Mouse (Mus musculus) layer of hippocampus, adult 8-10 months (tissue): Measurements from ENCODE around the gene Pigf. TPM values are rescaled to one million over a fixed set of nuclear protein-coding genes. Genes with fewer than 3 reads are reported as not detected.
"Not testable (repeated sequence)": the region's sequence is repeated elsewhere in the genome, so short reads cannot be mapped to it uniquely, and the experiment has no call there.

Source experiments
- DNase-seq, 2 experiments: peaks; one replicate each; pipeline ENCODE4 v3.0.0; 2022; ENCODE audit warnings: low spot score in 2 of 2
- total RNA-seq, 4 experiments: library from RNA; stranded (reverse); gene quantifications; 2 replicates each; pipeline ENCODE4 v1.2.4; 2022

The Pigf gene
- 10 to 100 TPM; 17.8 to 23.3 (median 19.6) TPM for total RNA-seq

- DNase-seq, result peak; percentile 97 to 98
These were observed at the start of gene Pigf, which contains the start of gene Cript for GRCm38 (mm10) chr17:87025269-87025949. Gene Pigf, minus strand, starts transcription at chr17:87025406. Gene Cript, plus strand, starts transcription at chr17:87025550.

GRCm38 (mm10) chr17:87073470-87073869 is 48.3 kb upstream of the Pigf start:
- DNase-seq, result no peak

- no peak for DNase-seq
These were observed 47.7 kb upstream of the Pigf start for GRCm38 (mm10) chr17:87072766-87073440.

- not testable (repeated sequence) for DNase-seq
These were observed 47.0 kb upstream of the Pigf start for GRCm38 (mm10) chr17:87072183-87072582.

- DNase-seq, result no peak
These were observed 43.8 kb upstream of the Pigf start for GRCm38 (mm10) chr17:87068997-87069396.

GRCm38 (mm10) chr17:87063969-87064368 is 38.8 kb upstream of the Pigf start:
- no peak for DNase-seq

GRCm38 (mm10) chr17:87063461-87063860 is 38.3 kb upstream of the Pigf start:
- DNase-seq, result no peak

- DNase-seq, result no peak
These were observed 37.4 kb upstream of the Pigf start for GRCm38 (mm10) chr17:87062639-87063038.

GRCm38 (mm10) chr17:87057486-87058266 is 32.5 kb upstream of the Pigf start:
- DNase-seq, result no peak

- DNase-seq, result no peak
These were observed 31.6 kb upstream of the Pigf start for GRCm38 (mm10) chr17:87056761-87057160.

- DNase-seq, result no peak
These were observed 30.5 kb upstream of the Pigf start for GRCm38 (mm10) chr17:87055663-87056062.

- DNase-seq, result peak; percentile 61 to 63
These were observed 29.8 kb upstream of the Pigf start for GRCm38 (mm10) chr17:87055051-87055459.

- DNase-seq, result no peak
These were observed 28.7 kb upstream of the Pigf start for GRCm38 (mm10) chr17:87053921-87054320.

- DNase-seq, result no peak
These were observed 27.2 kb upstream of the Pigf start for GRCm38 (mm10) chr17:87052432-87052831.

- no peak for DNase-seq
These were observed 26.4 kb upstream of the Pigf start for GRCm38 (mm10) chr17:87051652-87052051.

GRCm38 (mm10) chr17:87050469-87051175 is 25.4 kb upstream of the Pigf start:
- DNase-seq, result peak; percentile 46

- no peak for DNase-seq
These were observed 24.5 kb upstream of the Pigf start for GRCm38 (mm10) chr17:87049696-87050095.

- no peak for DNase-seq
These were observed 19.6 kb upstream of the Pigf start for GRCm38 (mm10) chr17:87044796-87045195.

- DNase-seq, result peak; percentile 76 to 94
These were observed 19.2 kb upstream of the Pigf start for GRCm38 (mm10) chr17:87044364-87044763.

- peak; percentile 31 to 38 for DNase-seq
These were observed 16.5 kb upstream of the Pigf start for GRCm38 (mm10) chr17:87041739-87042138.

GRCm38 (mm10) chr17:87038496-87038895 is 13.3 kb upstream of the Pigf start:
- no peak for DNase-seq
